Mouse (Mus musculus) R1 (cell line): Measurements from ENCODE around the gene Capns1.
"Not testable (repeated sequence)": the region's sequence is repeated elsewhere in the genome, so short reads cannot be mapped to it uniquely, and the experiment has no call there.

ENCODE experiments used
- DNase-seq: peaks from one replicate; pipeline ENCODE4 v3.0.0-alpha.2; 2018; ENCODE audit warnings: low read depth, low spot score

Capns1 gene

DNA sequence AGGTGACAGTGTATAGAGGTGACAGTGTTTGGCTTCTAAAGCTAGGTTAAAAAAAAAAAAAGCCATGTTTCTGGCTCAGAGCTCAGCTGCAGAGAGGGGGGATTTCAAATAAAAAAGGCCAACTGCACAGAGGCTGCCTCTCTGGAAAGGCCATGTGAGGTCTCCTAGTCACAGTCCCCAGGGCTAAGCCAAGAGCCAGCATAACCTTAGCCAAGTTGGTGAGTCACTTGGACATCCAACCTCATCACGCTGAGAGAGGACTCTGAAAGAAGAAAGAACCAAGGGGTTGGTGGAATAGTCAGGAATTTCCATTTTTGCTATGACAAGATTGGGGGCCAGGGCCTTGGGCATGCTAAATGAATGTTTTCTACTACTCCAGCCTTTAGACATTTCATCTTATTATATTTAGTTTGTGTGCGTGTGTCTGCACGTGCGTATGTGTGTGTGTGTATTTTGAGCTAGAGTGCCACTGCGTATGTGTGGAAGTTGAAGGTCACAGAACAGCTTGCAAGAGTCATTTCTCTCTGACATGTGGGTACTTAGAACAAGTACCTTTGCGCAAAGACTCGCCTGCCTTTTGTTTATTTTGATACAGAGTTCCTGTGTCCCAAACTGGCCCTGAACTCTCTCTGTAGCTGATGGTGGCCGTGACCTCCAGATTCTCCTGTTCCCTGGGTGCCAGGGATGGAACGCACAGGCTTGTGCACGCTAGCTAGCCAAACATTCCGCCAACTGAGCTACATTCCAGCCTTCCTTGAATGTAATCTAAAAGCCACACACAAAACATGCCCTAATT, 4.5 kb upstream of the Capns1 start:
- DNase-seq, result no peak

DNA sequence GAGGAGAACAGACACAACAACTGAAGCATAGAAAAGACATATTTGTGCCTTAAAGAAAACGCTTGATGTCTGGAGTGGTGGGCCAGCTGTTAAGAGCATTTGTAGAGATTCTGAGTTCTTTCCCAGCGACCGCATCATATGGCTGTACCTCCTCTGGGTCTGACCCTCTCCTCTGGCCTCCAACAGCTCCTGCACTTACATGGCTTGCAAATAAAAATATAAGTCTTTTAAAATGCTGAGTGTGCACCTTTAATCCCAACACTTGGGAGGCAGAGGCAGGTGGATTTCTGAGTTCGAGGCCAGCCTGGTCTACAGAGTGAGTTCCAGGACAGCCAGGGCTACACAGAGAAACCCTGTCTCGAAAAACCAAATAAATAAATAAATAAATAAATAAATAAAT, 2.0 kb upstream of the Capns1 start:
- DNase-seq, result not testable (repeated sequence)

- no peak for DNase-seq
Measured at GRCm38 (mm10) chr7:30200200-30200599, 1.6 kb upstream of the Capns1 start.

- peak; percentile 85 for DNase-seq
Measured at GRCm38 (mm10) chr7:30199498-30200139, 1.0 kb upstream of the Capns1 start.

DNA sequence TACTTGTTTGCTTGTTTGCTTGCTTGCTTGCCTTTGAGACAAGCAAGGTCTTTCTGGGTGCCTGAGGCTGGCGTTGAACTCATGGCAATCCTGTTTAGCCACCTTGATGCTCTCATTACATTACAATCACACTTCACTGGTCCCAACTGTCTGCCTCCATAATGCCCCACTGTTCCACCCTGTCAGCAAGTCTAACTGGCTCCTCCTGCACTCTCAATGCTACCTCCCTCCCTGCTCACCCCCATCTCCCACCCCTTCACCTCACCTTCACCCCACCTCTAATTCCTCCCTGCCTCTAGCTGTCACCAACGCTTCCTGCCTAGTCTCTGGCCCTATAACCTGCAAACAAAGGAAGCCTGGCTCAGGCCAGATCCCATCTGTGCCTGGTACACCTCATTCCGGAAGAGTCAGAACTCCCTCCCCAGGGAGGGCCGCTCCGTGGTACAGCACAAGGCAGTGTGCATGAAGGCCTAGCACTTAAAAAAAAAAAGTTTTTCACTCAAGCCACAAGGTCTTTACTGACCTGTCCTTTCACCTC, 950 bp downstream of the Capns1 start:
- peak; percentile 99 for DNase-seq

- peak; percentile 94 for DNase-seq
Measured at GRCm38 (mm10) chr7:30196171-30196570, 2.4 kb downstream of the Capns1 start.

- no peak for DNase-seq
Measured at GRCm38 (mm10) chr7:30195461-30195860, 3.1 kb downstream of the Capns1 start.

- peak; percentile 96 for DNase-seq
Measured at GRCm38 (mm10) chr7:30194884-30195283, 3.7 kb downstream of the Capns1 start.

DNA sequence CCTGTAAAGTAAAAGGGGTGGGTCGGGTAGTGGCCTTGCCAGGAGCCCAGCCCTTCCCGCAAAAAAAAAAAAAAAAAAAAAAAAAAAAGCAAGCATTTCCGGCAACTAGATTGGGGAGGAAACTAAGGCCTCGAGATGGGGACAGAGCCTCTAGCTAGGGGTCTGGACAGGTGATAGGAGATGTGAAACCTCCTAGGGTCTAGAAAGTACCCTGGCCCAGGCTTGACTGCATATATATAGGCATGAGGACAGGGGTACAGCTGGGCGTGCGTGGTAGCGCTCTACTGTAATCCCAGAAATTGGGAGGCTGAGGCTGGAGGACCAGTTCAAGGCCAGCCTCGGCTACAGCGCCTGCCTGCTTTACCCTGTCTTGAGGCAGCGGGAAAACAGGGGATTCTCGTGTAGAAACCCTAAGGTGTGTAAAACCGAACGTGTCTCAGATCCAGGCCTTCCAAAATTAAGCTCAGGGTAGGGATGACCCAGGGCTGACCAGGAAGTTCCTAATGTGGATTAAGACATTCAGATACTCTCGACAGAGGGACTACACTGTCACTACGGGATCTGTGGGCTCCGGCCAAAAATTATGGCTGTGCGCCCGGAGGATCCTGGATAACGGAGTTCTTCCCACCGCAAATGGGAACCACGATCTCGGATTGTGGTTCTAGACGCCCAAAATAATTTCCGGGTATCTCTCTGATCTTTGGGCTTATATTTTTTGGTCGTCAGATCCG, 4.3 kb downstream of the Capns1 start:
- DNase-seq, result no peak

GRCm38 (mm10) chr7:30193581-30194100, 5.0 kb downstream of the Capns1 start:
- DNase-seq, result peak; percentile 93

- DNase-seq, result peak; percentile 100
Measured at GRCm38 (mm10) chr7:30193013-30193412, 5.6 kb downstream of the Capns1 start.

DNA sequence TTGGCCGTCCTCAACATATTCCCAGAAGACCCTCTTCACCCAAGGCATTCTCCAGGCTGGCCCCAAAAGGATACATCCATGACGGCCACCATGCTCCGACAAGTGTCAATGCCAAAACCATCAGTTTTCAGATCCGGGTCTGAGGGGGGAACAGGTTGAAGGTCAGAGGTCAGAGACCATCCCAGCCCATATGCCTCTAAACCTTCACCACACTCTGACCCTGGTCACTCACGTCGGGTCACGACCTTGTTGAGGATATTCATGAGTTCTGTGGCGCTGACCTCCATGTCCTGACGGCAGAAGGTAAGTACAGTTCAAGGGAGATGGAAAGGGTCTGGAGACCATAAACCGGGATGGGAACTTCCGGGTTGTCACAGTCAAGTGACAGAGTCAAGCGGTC, 6.5 kb downstream of the Capns1 start:
- DNase-seq, result no peak

DNA sequence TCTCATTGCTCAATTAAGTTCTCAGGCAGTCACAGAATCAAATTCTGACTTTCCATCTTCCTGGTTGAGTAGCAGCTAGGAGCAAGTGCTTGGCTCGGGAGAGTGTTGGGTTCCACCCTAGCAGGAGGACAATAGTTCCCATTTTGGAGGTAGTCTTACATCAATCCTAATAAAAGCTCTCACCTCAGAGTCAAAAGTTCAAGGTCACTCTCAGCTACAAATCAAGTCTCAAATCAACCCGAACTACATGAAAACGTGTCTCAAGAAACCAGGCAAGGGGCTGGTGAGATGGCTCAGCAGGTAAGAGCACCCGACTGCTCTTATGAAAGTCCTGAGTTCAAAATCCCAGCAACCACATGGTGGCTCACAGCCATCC, 9.5 kb downstream of the Capns1 start:
- DNase-seq, result peak; percentile 88

GRCm38 (mm10) chr7:30188344-30189115, 10.1 kb downstream of the Capns1 start:
- peak; percentile 63 for DNase-seq

GRCm38 (mm10) chr7:30184641-30185348, 13.8 kb downstream of the Capns1 start:
- DNase-seq, result no peak

GRCm38 (mm10) chr7:30183879-30184289, 14.7 kb downstream of the Capns1 start, which contains the start of gene Cox7a1:
TSS of gene Cox7a1 (plus strand) at chr7:30184144.
- DNase-seq, result peak; percentile 99

GRCm38 (mm10) chr7:30183189-30183588, 15.4 kb downstream of the Capns1 start:
- not testable (repeated sequence) for DNase-seq

- peak; percentile 55 for DNase-seq
Measured at GRCm38 (mm10) chr7:30181929-30182328, 16.7 kb downstream of the Capns1 start.

GRCm38 (mm10) chr7:30181308-30181707, 17.3 kb downstream of the Capns1 start:
- DNase-seq, result peak; percentile 85

DNA sequence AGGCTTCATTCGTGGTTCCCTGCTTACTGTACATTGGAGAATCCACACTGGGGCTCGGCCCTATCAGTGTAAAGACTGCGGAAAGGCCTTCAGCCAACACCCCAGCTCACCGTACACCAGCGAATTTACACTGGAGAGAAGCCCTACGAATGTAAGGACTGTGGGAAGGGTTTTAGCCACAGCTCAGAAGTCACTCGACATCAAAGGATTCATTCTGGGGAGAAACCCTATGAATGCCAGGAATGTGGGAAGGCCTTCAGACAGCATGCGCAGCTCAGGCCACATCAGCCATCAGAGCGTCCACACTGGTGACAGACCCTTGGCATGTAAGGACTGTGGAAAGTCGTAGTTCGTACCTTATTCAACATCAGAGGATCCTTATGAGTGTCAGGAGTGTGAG, 20.4 kb downstream of the Capns1 start:
- DNase-seq, result peak; percentile 76
